Mouse (Mus musculus): ENCODE measurements around the gene Rnf152.

GRCm38 (mm10) chr1:105249190-105249589 lies 107.3 kb downstream of the Rnf152 start:
- TF ChIP-seq CTCF (IDR thresholded peaks at IDR 0.05) (no peak), EP300 (IDR thresholded peaks at IDR 0.05) (no peak)
